Mouse (Mus musculus): ENCODE data around the gene Hist1h3g. TPM values are rescaled to one million over a fixed set of nuclear protein-coding genes. Genes with fewer than 3 reads are reported as not detected.
A peak's percentile ranks its signal among the peaks of the same experiment; 100 is the strongest.

Gene Hist1h3g
- total RNA-seq, 2 experiments from 2014 or later = 2.0 to 3.9 TPM

DNA sequence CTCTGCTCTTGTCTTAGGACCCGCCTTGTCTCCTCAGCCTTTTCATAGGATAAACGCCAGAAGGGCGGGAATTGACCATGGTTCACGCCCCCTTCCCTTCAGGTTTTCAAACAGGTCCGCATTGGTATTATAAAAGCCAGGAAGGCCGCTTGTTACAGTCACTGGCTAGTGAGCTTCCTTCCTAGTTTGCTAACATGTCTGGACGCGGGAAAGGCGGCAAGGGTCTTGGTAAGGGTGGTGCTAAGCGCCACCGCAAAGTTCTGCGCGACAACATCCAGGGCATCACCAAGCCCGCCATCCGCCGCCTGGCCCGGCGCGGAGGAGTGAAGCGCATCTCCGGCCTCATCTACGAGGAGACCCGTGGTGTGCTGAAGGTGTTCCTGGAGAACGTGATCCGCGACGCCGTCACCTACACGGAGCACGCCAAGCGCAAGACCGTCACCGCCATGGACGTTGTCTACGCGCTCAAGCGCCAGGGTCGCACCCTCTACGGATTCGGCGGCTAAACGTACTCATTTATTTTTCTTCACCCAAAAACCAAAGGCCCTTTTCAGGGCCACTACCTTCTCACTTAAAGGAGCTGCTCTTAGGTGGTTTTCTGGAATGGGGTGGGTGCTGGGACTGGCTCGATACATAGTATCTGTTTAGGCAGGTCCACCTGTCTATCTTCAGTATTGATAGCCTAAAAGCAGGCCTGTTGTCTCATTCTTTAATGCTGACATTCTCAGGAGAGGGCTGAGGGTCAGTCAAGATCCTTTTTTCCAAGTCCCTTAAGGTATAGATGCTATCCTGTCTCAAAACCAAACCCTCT is 46.4 kb downstream of the Hist1h3g start, which contains the start of gene Hist1h4d:
TSS of gene Hist1h4d (plus strand) at position 191 of the 811 bp plus-strand sequence.
- DNase-seq = peak; percentile 92

DNA sequence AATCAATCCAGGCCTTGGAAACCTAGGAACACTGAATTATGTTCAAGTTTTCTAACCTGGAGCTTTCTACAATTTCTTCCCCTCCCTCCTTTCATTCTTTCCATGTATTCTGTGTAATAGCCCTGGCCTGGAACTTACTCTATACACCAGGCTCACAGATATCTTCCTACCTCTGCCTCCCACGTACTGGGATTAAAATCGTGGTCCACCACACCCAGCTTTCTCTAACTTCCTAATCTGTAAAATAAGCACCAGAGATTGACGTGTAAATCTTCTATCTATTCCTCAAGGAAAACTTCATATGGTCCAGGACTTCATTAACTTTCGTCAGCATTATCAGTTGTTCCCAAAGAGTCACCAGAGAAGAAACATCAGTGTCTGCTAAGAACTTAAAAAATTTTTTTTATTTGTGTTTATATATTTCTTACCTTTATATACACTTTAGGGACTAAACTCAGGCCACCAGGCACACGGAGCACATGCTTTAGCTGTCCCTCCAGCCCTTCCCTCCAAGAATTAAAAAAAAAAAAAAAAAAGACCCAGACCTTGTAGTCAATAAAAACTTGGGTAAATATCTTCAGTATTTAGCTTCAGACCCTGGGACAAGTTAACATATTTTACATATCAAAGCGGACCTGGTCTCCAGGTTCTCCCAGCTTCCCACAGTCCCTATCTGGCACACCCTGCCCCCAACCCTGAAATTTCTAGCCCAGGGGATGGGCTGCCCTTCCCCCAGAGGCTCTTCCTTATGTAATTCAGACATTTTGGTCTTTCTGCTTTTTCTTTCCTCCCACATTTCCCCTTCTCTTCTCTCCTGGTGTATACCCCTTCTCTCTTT is 47.2 kb downstream of the Hist1h3g start:
- DNase-seq = no peak

DNA sequence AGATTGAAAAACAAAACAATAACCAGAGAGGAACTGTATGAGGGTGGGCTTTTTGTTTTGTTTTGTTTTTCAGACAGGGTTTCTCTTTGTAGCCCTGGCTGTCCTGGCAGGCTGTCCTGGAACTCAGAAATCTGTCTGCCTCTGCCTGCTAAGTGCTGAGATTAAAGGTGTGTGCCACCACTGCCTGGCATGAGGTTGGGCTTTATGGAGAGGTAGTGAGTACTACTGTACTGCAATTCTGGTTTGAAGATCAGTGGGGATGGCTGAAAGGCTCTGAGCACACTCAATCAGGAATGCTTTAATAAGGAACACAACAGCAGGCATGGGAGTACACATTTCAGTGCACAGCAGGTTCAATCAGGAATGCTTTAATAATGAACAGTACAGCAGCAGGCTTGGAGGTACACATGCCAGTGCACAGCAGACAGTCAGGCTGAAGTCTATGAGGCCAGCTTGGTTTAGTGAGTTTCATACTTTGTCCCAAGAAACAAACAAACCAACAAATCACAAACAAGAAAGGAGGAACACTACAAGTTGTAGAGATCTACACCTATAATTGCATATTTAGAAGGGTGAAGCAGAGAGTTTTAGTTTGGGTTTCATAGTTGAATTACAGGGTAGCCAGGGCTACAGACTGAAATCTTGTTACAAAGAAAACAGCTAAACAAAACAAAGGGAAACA is 48.3 kb downstream of the Hist1h3g start:
- DNase-seq = no peak

DNA sequence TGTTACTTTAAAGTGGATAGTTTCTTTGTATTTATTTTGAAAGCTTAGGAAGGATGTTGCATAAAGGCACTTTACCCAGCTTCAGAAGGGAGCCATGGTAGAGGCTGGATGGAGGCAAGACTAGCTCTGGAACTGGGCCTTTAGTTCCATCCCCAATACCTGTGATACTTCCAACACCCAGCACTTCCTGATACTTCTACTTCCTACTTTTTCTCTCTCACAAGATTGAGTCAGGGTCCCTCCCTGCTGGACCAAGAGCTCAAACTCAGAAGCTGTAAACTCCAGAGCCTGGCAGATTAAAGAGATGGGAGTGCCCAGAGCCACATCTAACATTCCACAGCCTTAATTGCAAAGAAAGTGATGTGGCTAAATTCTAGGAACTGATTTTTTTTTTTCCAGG is 49.1 kb downstream of the Hist1h3g start:
- DNase-seq = no peak

DNA sequence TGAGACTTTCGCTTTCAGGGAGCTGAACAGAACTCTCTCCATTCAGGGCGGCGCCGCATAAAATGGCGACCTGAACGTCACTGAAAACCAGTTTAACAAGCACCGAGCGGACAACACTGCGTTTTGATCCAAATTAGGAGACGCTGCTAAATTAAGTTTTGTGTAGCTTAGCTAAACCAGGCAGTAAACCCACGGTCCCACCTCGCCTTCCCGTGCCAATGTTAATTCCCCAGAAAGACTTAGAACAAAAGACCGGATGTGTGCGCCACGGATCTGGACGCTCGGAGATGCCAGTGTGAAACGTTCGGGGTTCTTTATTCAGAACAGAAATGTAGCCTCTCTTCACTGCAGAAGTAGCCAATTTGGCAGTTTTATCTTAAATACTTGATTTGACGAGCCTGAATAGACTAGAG is 49.8 kb downstream of the Hist1h3g start:
- DNase-seq = peak; percentile 40

Small RNAs within 50 kb of the gene (microRNA-seq; reads per million reads assigned to microRNA genes)
- gene Gm44297 (ENCODE audit: borderline replicate concordance in 2 of 2) = 0 reads per million in 2 experiments
- 0 reads per million in 2 experiments for gene Gm44359 (ENCODE audit: borderline replicate concordance in 2 of 2)
- gene Gm44394 (ENCODE audit: borderline replicate concordance in 2 of 2) = 0 reads per million in 2 experiments
- 0 reads per million in 2 experiments for gene n-TStga1 (ENCODE audit: borderline replicate concordance in 2 of 2)

Other genes starting within 250 kb of the Hist1h3g start
- gene Zfp322a, start 166.2 kb upstream of the Hist1h3g start, total RNA-seq (2021) = 10 to 100 TPM in 1 of 2 experiments, 1 to 10 TPM in 1; 8.8 to 10.3 TPM
- gene Abt1, start 111.6 kb upstream of the Hist1h3g start, total RNA-seq (2021) = 1 to 10 TPM; 2.9 to 3.7 TPM
- gene Btn1a1, start 69.5 kb upstream of the Hist1h3g start, total RNA-seq (2021) = not detected
- not detected for gene Btn2a2, start 46.6 kb upstream of the Hist1h3g start, total RNA-seq (2021)
- gene Hist1h4h, start 4.4 kb upstream of the Hist1h3g start, total RNA-seq (2021) = 100 to 1,000 TPM; 156 to 160 TPM
- 10 to 100 TPM in 1 of 2 experiments, 1 to 10 TPM in 1; 9.5 to 14.9 TPM for gene Hist1h2af, start 1.5 kb upstream of the Hist1h3g start, total RNA-seq (2021)
- 1 to 10 TPM in 1 of 2 experiments, under 1 TPM in 1; 0.90 to 1.7 TPM for gene Hist1h2bh, start 8.0 kb downstream of the Hist1h3g start, total RNA-seq (2021)
- 1 to 10 TPM; 5.0 to 6.6 TPM for gene Hist1h3f, start 8.6 kb downstream of the Hist1h3g start, total RNA-seq (2021)
- 10 to 100 TPM; 15.2 to 26.3 TPM for gene Hist1h4f, start 16.2 kb downstream of the Hist1h3g start, total RNA-seq (2021)
- gene Hist1h1d, start 17.8 kb downstream of the Hist1h3g start, total RNA-seq (2021) = 1 to 10 TPM; 1.2 to 2.3 TPM
- 10 to 100 TPM; 11.7 to 13.0 TPM for gene Hist1h3e, start 26.9 kb downstream of the Hist1h3g start, total RNA-seq (2021)
- 1 to 10 TPM in 1 of 2 experiments, under 1 TPM in 1; 0.54 to 2.5 TPM for gene Hist1h2ae, start 35.8 kb downstream of the Hist1h3g start, total RNA-seq (2021)
- gene Hist1h2bg, start 36.0 kb downstream of the Hist1h3g start, total RNA-seq (2021) = 10 to 100 TPM; 24.4 to 24.5 TPM
- 10 to 100 TPM; 10.4 TPM for gene Hist1h2bf, start 38.8 kb downstream of the Hist1h3g start, total RNA-seq (2021)
- 1 to 10 TPM; 1.5 to 5.5 TPM for gene Hist1h2ad, start 39.0 kb downstream of the Hist1h3g start, total RNA-seq (2021)
- gene Hist1h3d, start 40.3 kb downstream of the Hist1h3g start, total RNA-seq (2021) = 1 to 10 TPM; 3.4 to 3.8 TPM
- gene Hist1h4d, start 46.2 kb downstream of the Hist1h3g start, total RNA-seq (2021) = 10 to 100 TPM; 35.7 to 38.0 TPM
- gene Hist1h2be, start 85.7 kb downstream of the Hist1h3g start, total RNA-seq (2021) = 10 to 100 TPM; 18.0 to 18.2 TPM
- gene Hist1h1e, start 87.1 kb downstream of the Hist1h3g start, total RNA-seq (2021) = 10 to 100 TPM; 40.0 to 45.3 TPM
- 1 to 10 TPM in 1 of 2 experiments, under 1 TPM in 1; 0.84 to 2.0 TPM for gene Hist1h2ac, start 148.5 kb downstream of the Hist1h3g start, total RNA-seq (2021)
- gene Hist1h2bc, start 148.8 kb downstream of the Hist1h3g start, total RNA-seq (2021) = 10 to 100 TPM; 67.0 to 81.6 TPM
- gene Hist1h1t, start 160.4 kb downstream of the Hist1h3g start, total RNA-seq (2021) = not detected
- 10 to 100 TPM; 53.1 to 63.8 TPM for gene Hist1h4c, start 163.0 kb downstream of the Hist1h3g start, total RNA-seq (2021)
- 10 to 100 TPM; 14.7 to 24.7 TPM for gene Hfe, start 175.4 kb downstream of the Hist1h3g start, total RNA-seq (2021)
- 100 to 1,000 TPM; 156 to 159 TPM for gene Hist1h1c, start 203.4 kb downstream of the Hist1h3g start, total RNA-seq (2021)
- 1 to 10 TPM; 5.0 to 7.1 TPM for gene Hist1h3c, start 210.2 kb downstream of the Hist1h3g start, total RNA-seq (2021)
- 10 to 100 TPM in 1 of 2 experiments, 1 to 10 TPM in 1; 5.9 to 10.7 TPM for gene Hist1h2bb, start 211.3 kb downstream of the Hist1h3g start, total RNA-seq (2021)
- 10 to 100 TPM in 1 of 2 experiments, 1 to 10 TPM in 1; 9.5 to 11.0 TPM for gene Hist1h2ab, start 215.7 kb downstream of the Hist1h3g start, total RNA-seq (2021)
- gene Hist1h3b, start 216.8 kb downstream of the Hist1h3g start, total RNA-seq (2021) = 10 to 100 TPM in 1 of 2 experiments, 1 to 10 TPM in 1; 9.6 to 17.3 TPM
- gene Hist1h4b, start 221.6 kb downstream of the Hist1h3g start, total RNA-seq (2021) = 10 to 100 TPM in 1 of 2 experiments, 1 to 10 TPM in 1; 8.6 to 18.2 TPM
- gene Hist1h4a, start 225.8 kb downstream of the Hist1h3g start, total RNA-seq (2021) = 10 to 100 TPM in 1 of 2 experiments, 1 to 10 TPM in 1; 8.0 to 13.6 TPM
- gene Hist1h3a, start 227.0 kb downstream of the Hist1h3g start, total RNA-seq (2021) = 10 to 100 TPM; 10.2 to 14.0 TPM
- 1 to 10 TPM; 5.3 to 7.9 TPM for gene Hist1h1a, start 228.2 kb downstream of the Hist1h3g start, total RNA-seq (2021)
- not detected for gene Trim38, start 234.5 kb downstream of the Hist1h3g start, total RNA-seq (2021)

All from gastrocnemius, postnatal 25 days (tissue).